Mouse (Mus musculus): ENCODE measurements around the gene Lyrm2. TPM values are rescaled to one million over a fixed set of nuclear protein-coding genes. Genes with fewer than 3 reads are reported as not detected.

The Lyrm2 gene
- 86.1 and 92.4 TPM in 2 replicates for polyA plus RNA-seq (2012; rRNA removed)

GRCm38 (mm10) chr4:32799966-32800576, at the start of gene Lyrm2:
Gene Lyrm2, plus strand, starts transcription at chr4:32800253.

Other genes starting within 250 kb of the Lyrm2 start
- gene Gja10, start 197.5 kb upstream of the Lyrm2 start, polyA plus RNA-seq (2012; rRNA removed): 0.03 TPM in 1 of 2 replicates, not detected in the other
- gene Casp8ap2, start 184.8 kb upstream of the Lyrm2 start, polyA plus RNA-seq (2012; rRNA removed): 7.6 and 8.4 TPM in 2 replicates
- gene Mdn1, start 143.1 kb upstream of the Lyrm2 start, polyA plus RNA-seq (2012; rRNA removed): 49.8 and 56.6 TPM in 2 replicates
- 14.6 and 15.0 TPM in 2 replicates for gene Ankrd6, start 150.6 kb downstream of the Lyrm2 start, polyA plus RNA-seq (2012; rRNA removed)
- gene Rragd, start 182.8 kb downstream of the Lyrm2 start, polyA plus RNA-seq (2012; rRNA removed): 31.1 and 31.8 TPM in 2 replicates
- 45.0 and 48.5 TPM in 2 replicates for gene Ube2j1, start 231.2 kb downstream of the Lyrm2 start, polyA plus RNA-seq (2012; rRNA removed)

Data from central nervous system, embryonic 18 days (tissue).